Mouse (Mus musculus) liver, embryonic 14.5 days (tissue): ENCODE data around the gene Anapc2.
"Not testable (repeated sequence)": the region's sequence is repeated elsewhere in the genome, so short reads cannot be mapped to it uniquely, and the experiment has no call there.

Source experiments
- CTCF ChIP-seq: IDR thresholded peaks from 2 replicates; pipeline ENCODE4 v1.5.1; 2016; ENCODE audit warnings: antibody characterized with exemption, low read depth, control low read depth
- EP300 ChIP-seq: IDR thresholded peaks from 2 replicates; pipeline ENCODE4 v1.6.1; 2016; ENCODE audit warnings: antibody characterized with exemption, low read depth

DNA sequence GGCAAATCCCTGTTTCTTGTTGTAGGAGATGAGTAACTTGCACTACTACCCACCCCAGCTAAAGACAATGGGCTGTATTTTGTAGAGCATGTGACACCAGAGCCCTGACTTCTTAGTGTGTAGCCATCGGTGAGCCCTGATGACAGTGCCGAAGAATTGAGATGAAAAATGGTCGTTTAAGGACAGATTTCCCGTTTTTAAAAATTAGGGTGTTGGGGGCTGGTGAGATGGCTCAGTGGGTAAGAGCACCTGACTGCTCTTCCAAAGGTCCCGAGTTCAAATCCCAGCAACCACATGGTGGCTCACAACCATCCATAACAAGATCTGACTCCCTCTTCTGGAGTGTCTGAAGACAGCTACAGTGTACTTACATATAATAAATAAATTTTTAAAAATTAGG, 15.0 kb upstream of the Anapc2 start:
- not testable (repeated sequence) for TF ChIP-seq CTCF, EP300
